Mouse (Mus musculus): ENCODE results near the gene H2-Eb1. TPM values are rescaled to one million over a fixed set of nuclear protein-coding genes. Genes with fewer than 3 reads are reported as not detected.

Gene H2-Eb1
- total RNA-seq, 2 experiments from 2014 or later: 2.9 to 3.4 TPM

- DNase-seq (ENCODE audit: low spot score in 2 of 2): no peak
- intact Hi-C loops (cut with DNase I): no loop called here
Observed at GRCm38 (mm10) chr17:34286999-34287398, 18.7 kb upstream of the H2-Eb1 start.

- intact Hi-C loops (cut with DNase I): no loop called here
Observed at GRCm38 (mm10) chr17:34287648-34288047, 18.0 kb upstream of the H2-Eb1 start, which contains the start of gene H2-Aa. Gene H2-Aa (minus strand): TSS chr17:34287823.

GRCm38 (mm10) chr17:34288131-34288530, 17.5 kb upstream of the H2-Eb1 start:
- intact Hi-C loops (cut with DNase I): no loop called here
- no peak for DNase-seq (ENCODE audit: low spot score in 2 of 2)

More at GRCm38 (mm10) chr17:34287648-34288047, 18.0 kb upstream of the H2-Eb1 start, which contains the start of gene H2-Aa:
- DNase-seq (ENCODE audit: low spot score in 2 of 2): peak; percentile 81 to 88

GRCm38 (mm10) chr17:34291609-34292008, 14.1 kb upstream of the H2-Eb1 start:
- peak; percentile 82 to 83 for DNase-seq (ENCODE audit: low spot score in 2 of 2)
- intact Hi-C loops (cut with DNase I): no loop called here

- DNase-seq (ENCODE audit: low spot score in 2 of 2): no peak
- intact Hi-C loops (cut with DNase I): no loop called here
Observed at GRCm38 (mm10) chr17:34292570-34292969, 13.1 kb upstream of the H2-Eb1 start.

GRCm38 (mm10) chr17:34293533-34293932, 12.1 kb upstream of the H2-Eb1 start:
- no peak for DNase-seq (ENCODE audit: low spot score in 2 of 2)
- intact Hi-C loops (cut with DNase I): no loop called here

GRCm38 (mm10) chr17:34294249-34294648, 11.4 kb upstream of the H2-Eb1 start:
- DNase-seq (ENCODE audit: low spot score in 2 of 2): no peak

GRCm38 (mm10) chr17:34295307-34295706, 10.4 kb upstream of the H2-Eb1 start:
- no peak for DNase-seq (ENCODE audit: low spot score in 2 of 2)
- intact Hi-C loops (cut with DNase I): no loop called here

More at GRCm38 (mm10) chr17:34294249-34294648, 11.4 kb upstream of the H2-Eb1 start:
- intact Hi-C loops (cut with DNase I): no loop called here

GRCm38 (mm10) chr17:34295891-34296794, 9.5 kb upstream of the H2-Eb1 start:
- DNase-seq (ENCODE audit: low spot score in 2 of 2): peak; percentile 66 to 84
- intact Hi-C loops (cut with DNase I): no loop called here

- intact Hi-C loops (cut with DNase I): no loop called here
- DNase-seq (ENCODE audit: low spot score in 2 of 2): no peak
Observed at GRCm38 (mm10) chr17:34299356-34299755, 6.3 kb upstream of the H2-Eb1 start.

GRCm38 (mm10) chr17:34300071-34300470, 5.6 kb upstream of the H2-Eb1 start:
- intact Hi-C loops (cut with DNase I): no loop called here
- DNase-seq (ENCODE audit: low spot score in 2 of 2): no peak

- intact Hi-C loops (cut with DNase I): no loop called here
- DNase-seq (ENCODE audit: low spot score in 2 of 2): no peak
Observed at GRCm38 (mm10) chr17:34300691-34301566, 4.7 kb upstream of the H2-Eb1 start.

GRCm38 (mm10) chr17:34301670-34302190, 3.9 kb upstream of the H2-Eb1 start:
- intact Hi-C loops (cut with DNase I): no loop called here
- DNase-seq (ENCODE audit: low spot score in 2 of 2): no peak

- DNase-seq (ENCODE audit: low spot score in 2 of 2): no peak
- intact Hi-C loops (cut with DNase I): no loop called here
Observed at GRCm38 (mm10) chr17:34303789-34304188, 1.9 kb upstream of the H2-Eb1 start.

- peak; percentile 70 to 88 for DNase-seq (ENCODE audit: low spot score in 2 of 2)
- intact Hi-C loops (cut with DNase I): no loop called here
Observed at GRCm38 (mm10) chr17:34304751-34305150, 916 bp upstream of the H2-Eb1 start.

GRCm38 (mm10) chr17:34306407-34306806, 740 bp downstream of the H2-Eb1 start:
- intact Hi-C loops (cut with DNase I): no loop called here
- DNase-seq (ENCODE audit: low spot score in 2 of 2): no peak

- intact Hi-C loops (cut with DNase I): no loop called here
- DNase-seq (ENCODE audit: low spot score in 2 of 2): no peak
Observed at GRCm38 (mm10) chr17:34307216-34307615, 1.5 kb downstream of the H2-Eb1 start.

GRCm38 (mm10) chr17:34308161-34308560, 2.5 kb downstream of the H2-Eb1 start:
- DNase-seq (ENCODE audit: low spot score in 2 of 2): no peak
- intact Hi-C loops (cut with DNase I): no loop called here

GRCm38 (mm10) chr17:34309225-34309624, 3.6 kb downstream of the H2-Eb1 start:
- no peak for DNase-seq (ENCODE audit: low spot score in 2 of 2)
- intact Hi-C loops (cut with DNase I): no loop called here
